Mouse (Mus musculus): Measurements from ENCODE around the gene Ccnj. TPM values are rescaled to one million over a fixed set of nuclear protein-coding genes. Genes with fewer than 3 reads are reported as not detected.

Gene Ccnj
- polyA plus RNA-seq, 1 experiment, result 2.1 TPM

Other genes starting within 250 kb of the Ccnj start
- gene Aldh18a1, start 242.8 kb upstream of the Ccnj start, polyA plus RNA-seq (2012; fragmentation: generic; extraction: Trizol), result 185 TPM
- gene Tctn3, start 219.0 kb upstream of the Ccnj start, polyA plus RNA-seq (2012; fragmentation: generic; extraction: Trizol), result 5.6 TPM
- gene Entpd1, start 218.9 kb upstream of the Ccnj start, polyA plus RNA-seq (2012; fragmentation: generic; extraction: Trizol), result 0.07 TPM
- not detected for gene Cc2d2b, start 82.5 kb upstream of the Ccnj start, polyA plus RNA-seq (2012; fragmentation: generic; extraction: Trizol)
- 0.86 TPM for gene Zfp518a, start 63.4 kb downstream of the Ccnj start, polyA plus RNA-seq (2012; fragmentation: generic; extraction: Trizol)
- 3.3 TPM for gene Blnk, start 163.3 kb downstream of the Ccnj start, polyA plus RNA-seq (2012; fragmentation: generic; extraction: Trizol)
- gene Dntt, start 198.0 kb downstream of the Ccnj start, polyA plus RNA-seq (2012; fragmentation: generic; extraction: Trizol), result 0.02 TPM
- gene Opalin, start 245.8 kb downstream of the Ccnj start, polyA plus RNA-seq (2012; fragmentation: generic; extraction: Trizol), result not detected

All from myocyte (in vitro differentiated cells).